ENCODE assay signal across 8 mouse cellular contexts in the genomic region with DNA sequence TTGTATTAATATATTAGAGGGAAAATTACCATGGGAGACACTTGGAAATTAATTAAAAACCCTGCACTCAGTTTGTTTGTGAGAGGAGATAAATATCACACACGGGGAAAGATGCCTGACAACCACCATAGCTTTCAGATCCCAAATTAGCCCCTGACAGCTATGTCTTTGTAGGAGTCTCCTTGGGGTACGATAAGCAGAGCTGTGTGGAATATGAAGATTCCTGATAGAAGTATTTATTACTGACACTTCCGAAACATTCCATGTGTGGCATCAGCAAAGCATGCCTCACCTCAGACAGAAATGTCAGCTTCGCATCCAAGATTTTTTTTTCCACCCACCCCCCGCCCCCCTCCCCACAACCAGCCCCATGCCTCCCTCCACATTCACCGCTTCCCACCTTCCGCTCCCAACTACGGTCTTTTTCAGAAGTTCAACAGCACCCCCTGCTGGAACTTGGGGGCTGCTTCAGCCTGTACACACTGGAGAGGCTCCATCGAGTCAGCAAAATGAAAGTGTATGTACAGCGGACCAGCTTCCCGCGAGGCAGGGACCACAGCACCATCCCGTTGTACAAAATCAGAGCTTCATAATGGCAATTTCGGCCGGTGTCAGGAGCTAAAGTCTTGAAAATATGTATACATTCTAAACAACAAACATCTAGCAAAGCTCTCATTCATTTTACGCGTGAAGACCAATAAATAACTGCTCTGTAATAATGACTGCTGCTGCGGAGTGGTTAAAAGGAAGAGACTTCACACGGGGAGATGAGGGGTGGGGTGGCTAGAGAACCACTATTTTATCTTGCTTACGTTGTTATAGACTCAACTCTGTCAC.
DNase-seq lines count a peak whose midpoint lies in the region; ATAC-seq and TF ChIP-seq lines count a peak whose summit lies in the region.

No protein-coding gene starts in this region.

- H3K79me2 ChIP-seq in MEL (ENCODE audit: control insufficient read depth, insufficient read depth, low read length, poor library complexity) = no peaks in the 10 kb centered on the region

- H3K4me3 ChIP-seq in MEL (ENCODE audit: control insufficient read depth in 1 of 2, insufficient read depth in 1 of 2, low read depth in 2 of 2, low read length in 2 of 2) = peak overlapping the region; percentile 73 to 78
- peak overlapping the region; percentile 22 for H3K4me3 ChIP-seq in forebrain, postnatal 0 days (ENCODE audit: low read depth, low read length)
- peak overlapping the region; percentile 30 for H3K4me3 ChIP-seq in hindbrain, embryonic 10.5 days
- peak overlapping the region; percentile 31 for H3K4me3 ChIP-seq in lung, embryonic 15.5 days
- H3K4me3 ChIP-seq in thymus, adult 2 months (ENCODE audit: control insufficient read depth, insufficient read depth, low read length) = peak overlapping the region; percentile 17; the same call in 1 of the 2 replicates

- peak overlapping the region; percentile 45 for H3K9ac ChIP-seq in MEL (ENCODE audit: control insufficient read depth, low read depth, low read length, poor library complexity, severe bottlenecking)
- H3K9ac ChIP-seq in forebrain, postnatal 0 days = peak overlapping the region; percentile 33; the same call in 1 of the 2 replicates
- no peak overlapping the region for H3K9ac ChIP-seq in lung, embryonic 15.5 days

- peak; percentile 84 for DNase-seq in MEL (ENCODE audit: low read depth, low spot score)
- DNase-seq in cerebellum, adult 11 months = peak; percentile 65
- peak; percentile 95 for DNase-seq in forebrain, postnatal 0 days
- DNase-seq in hindbrain, embryonic 10.5 days (ENCODE audit: low spot score) = peak; percentile 81
- peak; percentile 77 for DNase-seq in layer of hippocampus, adult 9-10 months (ENCODE audit: low spot score)
- peak; percentile 53 for DNase-seq in ovary, adult 18-20 months (ENCODE audit: low spot score)
- peak; percentile 72 for DNase-seq in thymus, adult 2 months

- H3K36me3 ChIP-seq in MEL (ENCODE audit: control insufficient read depth in 1 of 2, insufficient read depth in 2 of 2, low read length in 2 of 2) = no peaks in the 10 kb centered on the region
- H3K36me3 ChIP-seq in forebrain, postnatal 0 days (ENCODE audit: insufficient read depth) = no peaks in the 10 kb centered on the region
- H3K36me3 ChIP-seq in hindbrain, embryonic 10.5 days = no peaks in the 10 kb centered on the region
- H3K36me3 ChIP-seq in lung, embryonic 15.5 days = no peaks in the 10 kb centered on the region
- H3K36me3 ChIP-seq in thymus, adult 2 months (ENCODE audit: control insufficient read depth, insufficient read depth, low read length) = no peaks in the 10 kb centered on the region

- 18% methylated on average over 20 of the region's 20 CpGs for WGBS in forebrain, postnatal 0 days
- 31% methylated on average over 20 of the region's 20 CpGs for WGBS in hindbrain, embryonic 10.5 days
- 22% methylated on average over 20 of the region's 20 CpGs for WGBS in lung, embryonic 15.5 days
- WGBS in thymus, adult 2 months = 29% methylated on average over 20 of the region's 20 CpGs

- peaks cover 0 to 4% of the 10 kb centered on the region in 2 experiments; a peak in 2 of 4 replicates for H3K27me3 ChIP-seq in MEL (ENCODE audit: control insufficient read depth in 1 of 2, insufficient read depth in 2 of 2, low read length in 2 of 2)
- no peaks in the 10 kb centered on the region for H3K27me3 ChIP-seq in forebrain, postnatal 0 days (ENCODE audit: insufficient read depth, low read length)
- H3K27me3 ChIP-seq in hindbrain, embryonic 10.5 days (ENCODE audit: insufficient read depth, poor library complexity, severe bottlenecking) = no peaks in the 10 kb centered on the region
- H3K27me3 ChIP-seq in lung, embryonic 15.5 days = no peaks in the 10 kb centered on the region
- H3K27me3 ChIP-seq in thymus, adult 2 months (ENCODE audit: control insufficient read depth, insufficient read depth, low read length) = no peaks in the 10 kb centered on the region

- no peaks in the 10 kb centered on the region for H3K4me1 ChIP-seq in MEL (ENCODE audit: control insufficient read depth in 1 of 2, insufficient read depth in 2 of 2, low read length in 2 of 2)
- H3K4me1 ChIP-seq in forebrain, postnatal 0 days (ENCODE audit: insufficient read depth) = peaks cover 12% of the 10 kb centered on the region
- H3K4me1 ChIP-seq in hindbrain, embryonic 10.5 days (replicated peaks) = no peaks in the 10 kb centered on the region
- H3K4me1 ChIP-seq in lung, embryonic 15.5 days = 0 out of 2 replicates have a peak, but pooled peaks cover 2% of the 10 kb centered on the region
- H3K4me1 ChIP-seq in thymus, adult 2 months (replicated peaks; ENCODE audit: control insufficient read depth, insufficient read depth, low read length) = 0 out of 2 replicates have a peak, but pooled peaks cover 2% of the 10 kb centered on the region

- TF ChIP-seq EP300 in MEL (IDR thresholded peaks at IDR 0.05; ENCODE audit: low read depth in 1 of 2, low read length in 2 of 2) = no peak

- TF ChIP-seq POLR2A in MEL (IDR thresholded peaks at IDR 0.05; ENCODE audit: control insufficient read depth in 1 of 2, insufficient read depth in 1 of 2, low read depth in 1 of 2, low read length in 2 of 2, poor library complexity in 1 of 2) = no peak
- TF ChIP-seq POLR2A in thymus, adult 2 months (IDR thresholded peaks at IDR 0.05; ENCODE audit: control insufficient read depth, extremely low read depth, insufficient read depth, low read length, poor library complexity) = no peak

- TF ChIP-seq RAD21 in MEL (IDR thresholded peaks at IDR 0.05; ENCODE audit: low read depth, low read length) = peak; percentile 71

- peak overlapping the region; percentile 36 for H3K4me2 ChIP-seq in forebrain, postnatal 0 days (ENCODE audit: low read depth)
- peak overlapping the region; percentile 48 for H3K4me2 ChIP-seq in lung, embryonic 15.5 days

- TF ChIP-seq CTCF in MEL (IDR thresholded peaks at IDR 0.05 in 2 of 3, conservative IDR thresholded peaks at IDR 0.05 in 1 of 3; ENCODE audit: control insufficient read depth in 1 of 3, insufficient read depth in 1 of 3, low read depth in 2 of 3, low read length in 3 of 3, poor library complexity in 1 of 3, severe bottlenecking in 1 of 3) = peak; percentile 52 to 88 (median 68)
- peak; percentile 89 for TF ChIP-seq CTCF in forebrain, postnatal 0 days (IDR thresholded peaks at IDR 0.05; ENCODE audit: low read depth)
- TF ChIP-seq CTCF in thymus, adult 2 months (IDR thresholded peaks at IDR 0.05; ENCODE audit: borderline replicate concordance, control insufficient read depth, extremely low read depth, insufficient read depth, low read length, poor library complexity) = peak; percentile 79; the same call in 1 of the 2 replicates

- H3K27ac ChIP-seq in MEL (ENCODE audit: control insufficient read depth, low read depth, low read length) = no peak overlapping the region
- peak overlapping the region; percentile 62; the same call in 1 of the 2 replicates for H3K27ac ChIP-seq in forebrain, postnatal 0 days (ENCODE audit: low read depth, low read length)
- H3K27ac ChIP-seq in hindbrain, embryonic 10.5 days = no peak overlapping the region
- H3K27ac ChIP-seq in lung, embryonic 15.5 days = no peak overlapping the region
- H3K27ac ChIP-seq in thymus, adult 2 months (ENCODE audit: control insufficient read depth, insufficient read depth, low read length) = no peak overlapping the region

- peak; percentile 97 for ATAC-seq in forebrain, postnatal 0 days
- ATAC-seq in lung, embryonic 15.5 days (ENCODE audit: borderline replicate concordance, extremely low read depth, low FRiP score, low TSS enrichment) = peak; percentile 93

- H3K9me3 ChIP-seq in MEL (replicated peaks; ENCODE audit: insufficient read depth, low read length) = no peaks in the 10 kb centered on the region
- no peaks in the 10 kb centered on the region for H3K9me3 ChIP-seq in forebrain, postnatal 0 days (ENCODE audit: low read length)
- no peaks in the 10 kb centered on the region for H3K9me3 ChIP-seq in hindbrain, embryonic 10.5 days
- H3K9me3 ChIP-seq in lung, embryonic 15.5 days = no peaks in the 10 kb centered on the region

TF ChIP-seq in MEL, 35 proteins besides CTCF, POLR2A, EP300 and RAD21:
- TF ChIP-seq KAT2A (conservative IDR thresholded peaks at IDR 0.05; ENCODE audit: low read depth, low read length) = no peak
- 0 out of 2 replicates have a peak, but pooled peaks have one; percentile 12 for TF ChIP-seq MAFK (IDR thresholded peaks at IDR 0.05; ENCODE audit: borderline replicate concordance, low read depth, low read length)
- peak; percentile 62 for TF ChIP-seq SMC3 (IDR thresholded peaks at IDR 0.05; ENCODE audit: low read depth, low read length)
- no peak for TF ChIP-seq CHD1 (IDR thresholded peaks at IDR 0.05; ENCODE audit: low read depth, low read length)
- TF ChIP-seq ZC3H11A (IDR thresholded peaks at IDR 0.05; ENCODE audit: low read depth, low read length) = peak; percentile 63

Comparison
In these comparisons a context has a peak if more than half of its experiments do, and no peak if none do; other contexts are left out.
1. H3K4me3 ChIP-seq: peak in every context shown above with its lines; median percentile 76 in MEL; 31 in lung, embryonic 15.5 days; 30 in hindbrain, embryonic 10.5 days; 22 in forebrain, postnatal 0 days; 17 in thymus, adult 2 months.